Mouse (Mus musculus) cerebellum, postnatal 10 days (tissue): ENCODE results near the gene Arhgap18.

Experiments used
- DNase-seq, 2 experiments: peaks; one replicate each; pipeline ENCODE4 v3.0.0; 2021; ENCODE audit warnings: mixed read lengths in 2 of 2

Arhgap18 gene

GRCm38 (mm10) chr10:26780581-26780980 lies 27.4 kb downstream of the Arhgap18 start:
- DNase-seq, result no peak

DNA sequence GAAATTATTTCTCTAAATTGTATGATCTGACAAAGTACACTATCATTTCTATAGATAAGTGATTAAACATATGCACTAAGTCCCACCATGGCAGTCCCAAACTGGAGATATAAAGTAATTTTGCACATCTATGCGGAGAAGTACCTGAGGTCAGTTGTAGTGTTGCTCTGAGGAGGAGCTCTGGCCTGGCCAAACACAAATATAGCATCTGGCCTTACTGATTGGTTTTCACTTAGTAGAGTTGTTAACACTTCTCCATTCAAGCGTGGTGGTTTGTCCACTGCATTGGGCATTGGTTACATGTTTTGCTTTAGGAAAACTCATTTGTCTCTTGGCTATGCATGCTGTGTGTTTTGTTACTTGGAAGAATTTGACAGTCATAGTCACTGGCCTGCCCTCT lies 36.5 kb downstream of the Arhgap18 start:
- DNase-seq, result no peak

- no peak for DNase-seq
Observed at GRCm38 (mm10) chr10:26791810-26792209, 38.6 kb downstream of the Arhgap18 start.

DNA sequence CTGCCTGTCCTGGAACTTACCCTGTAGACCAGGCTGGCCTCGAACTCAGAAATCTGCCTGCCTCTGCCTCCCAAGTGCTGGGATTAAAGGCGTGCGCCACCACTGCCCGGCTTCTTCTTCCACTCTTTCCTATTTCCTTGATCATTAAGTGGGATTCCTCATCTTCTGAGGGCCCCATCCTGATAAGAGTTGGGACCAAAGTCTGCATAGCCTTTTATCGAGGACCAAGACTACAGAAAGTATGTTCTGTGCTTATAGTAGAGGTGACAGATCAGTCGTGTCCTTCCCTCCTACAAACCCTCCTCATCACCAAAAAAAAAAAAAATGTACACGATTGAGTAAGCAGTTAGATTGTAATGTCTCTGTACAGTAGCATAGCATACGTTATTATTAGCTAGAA lies 39.8 kb downstream of the Arhgap18 start:
- no peak for DNase-seq

DNA sequence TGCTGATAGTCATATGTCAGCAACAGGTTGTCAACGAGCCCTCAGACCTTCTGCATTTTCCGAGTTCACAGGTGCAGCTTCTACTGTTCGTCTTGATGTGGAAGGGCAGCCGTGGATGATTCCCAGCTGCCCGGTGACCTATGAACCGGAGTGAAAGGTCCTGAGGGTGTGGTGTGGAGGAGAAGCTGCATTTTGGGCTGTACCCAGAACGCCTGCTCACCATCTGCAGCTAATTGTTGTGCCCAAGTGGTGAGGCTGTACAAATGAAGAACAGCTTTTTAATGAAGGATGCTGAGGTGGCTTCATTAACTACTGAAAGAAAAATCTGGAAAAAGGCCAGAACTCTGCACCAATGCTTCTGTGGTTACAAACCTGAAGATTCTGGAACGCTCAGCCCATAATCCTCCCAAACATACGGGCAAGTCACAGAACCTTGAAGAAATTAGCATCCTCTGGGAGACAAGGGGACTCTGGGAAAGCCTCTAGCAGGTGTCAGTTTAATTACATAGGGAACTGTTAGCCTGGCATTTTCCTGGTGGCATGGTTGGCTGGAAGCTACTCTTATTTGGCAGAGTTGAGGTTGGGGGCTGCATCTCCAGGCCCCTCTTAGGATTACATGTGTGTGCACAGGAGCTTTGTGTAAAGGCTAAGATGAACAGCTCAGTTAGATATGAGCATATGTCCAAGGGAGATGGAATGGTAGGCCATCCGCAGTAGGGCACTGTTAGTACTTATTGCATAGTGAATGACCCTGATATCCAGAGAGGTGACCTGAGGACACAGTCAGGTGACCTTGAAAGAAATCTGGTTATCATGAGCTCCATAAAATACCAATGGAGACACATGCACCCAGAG lies 43.4 kb downstream of the Arhgap18 start:
- DNase-seq, result peak; percentile 15 to 22

DNA sequence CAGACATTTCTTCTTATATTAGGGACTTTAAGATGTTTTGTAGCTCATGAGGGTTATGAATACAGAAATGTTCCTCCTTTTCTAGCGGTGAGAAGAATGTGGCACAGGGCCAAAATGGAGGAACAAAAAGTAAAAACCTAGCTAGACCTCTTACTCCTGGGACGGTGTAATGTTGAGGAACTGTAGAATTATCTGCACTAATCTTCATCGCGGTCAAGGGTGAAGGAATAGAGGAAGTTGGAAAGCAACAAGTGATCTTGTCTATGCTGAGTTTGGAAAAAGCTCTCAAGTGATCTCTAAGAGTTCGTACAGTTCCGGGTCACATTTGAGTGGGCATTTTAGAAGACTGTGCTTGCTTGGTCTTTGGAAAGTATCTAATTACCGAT lies 44.1 kb downstream of the Arhgap18 start:
- DNase-seq, result peak in 1 of 2 experiments; percentile 5

DNA sequence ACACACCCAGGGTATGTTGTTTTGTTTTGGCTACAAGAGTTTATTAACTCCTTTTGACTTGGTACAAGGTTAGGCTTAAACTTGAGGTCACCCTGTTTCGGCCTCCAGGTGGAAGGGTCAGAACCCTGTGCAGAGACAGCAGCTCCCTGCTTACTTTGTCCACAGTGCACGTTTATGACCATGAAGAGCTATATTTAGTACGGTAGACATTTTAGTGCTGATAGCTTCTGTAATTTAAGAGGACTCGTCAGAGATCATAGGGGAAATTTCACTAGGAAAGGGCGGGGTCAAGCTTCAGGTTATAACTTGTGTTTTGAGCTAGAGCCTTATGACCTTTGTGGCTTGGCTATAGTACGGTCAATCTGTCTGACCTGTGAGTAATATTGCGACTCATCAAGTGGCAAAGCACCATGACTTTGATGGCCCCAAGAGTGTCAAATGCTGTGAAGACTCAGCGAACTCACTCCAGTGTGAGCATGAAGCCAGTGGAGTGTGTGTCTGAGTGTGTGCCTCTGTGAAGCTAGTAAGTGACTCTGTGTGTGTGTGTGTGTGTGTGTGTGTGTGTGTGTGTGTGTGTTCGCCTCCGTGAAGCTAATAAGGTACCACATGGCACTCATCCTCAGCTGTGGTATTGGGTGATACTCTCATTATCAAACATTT lies 45.7 kb downstream of the Arhgap18 start:
- DNase-seq, result no peak

- DNase-seq, result no peak
Observed at GRCm38 (mm10) chr10:26799562-26800051, 46.4 kb downstream of the Arhgap18 start.

- no peak for DNase-seq
Observed at GRCm38 (mm10) chr10:26804351-26804983, 51.2 kb downstream of the Arhgap18 start.

DNA sequence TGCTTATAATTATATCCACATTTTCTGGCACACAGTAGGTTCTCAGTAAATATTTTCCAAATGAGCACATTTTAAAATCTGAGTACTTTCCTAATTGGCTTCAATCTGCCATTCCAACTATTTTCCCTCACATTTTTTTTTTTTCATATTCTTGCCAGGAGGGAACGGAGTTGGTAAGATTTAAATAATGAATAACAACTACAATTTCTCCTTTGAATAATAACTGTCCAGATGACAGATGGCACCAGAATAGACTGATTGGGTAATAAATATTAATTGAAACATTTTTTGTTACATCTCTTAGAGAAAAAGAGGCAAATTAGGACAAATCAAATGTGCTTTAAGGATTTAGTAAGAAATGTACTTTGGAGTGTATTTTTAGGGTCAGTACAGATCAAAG lies 51.8 kb downstream of the Arhgap18 start:
- no peak for DNase-seq

DNA sequence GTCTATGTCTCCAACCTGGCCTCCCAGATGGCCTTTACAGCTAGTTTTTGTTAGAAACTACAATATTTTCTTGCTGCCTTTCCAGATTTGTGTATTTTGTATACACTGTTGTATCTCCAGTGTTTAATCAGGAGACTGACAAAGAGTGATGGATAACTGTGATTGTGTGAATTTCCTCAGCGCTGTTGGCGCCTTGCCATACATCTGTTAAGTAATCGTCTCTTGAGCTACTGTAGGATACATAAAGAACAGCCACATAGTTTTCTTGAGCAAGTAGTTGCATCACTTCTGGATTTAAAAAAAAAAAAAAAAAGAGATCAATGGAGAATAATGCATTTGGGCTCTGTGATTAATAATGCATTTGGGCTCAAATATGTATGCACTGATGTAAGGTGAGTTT lies 52.9 kb downstream of the Arhgap18 start:
- no peak for DNase-seq

DNA sequence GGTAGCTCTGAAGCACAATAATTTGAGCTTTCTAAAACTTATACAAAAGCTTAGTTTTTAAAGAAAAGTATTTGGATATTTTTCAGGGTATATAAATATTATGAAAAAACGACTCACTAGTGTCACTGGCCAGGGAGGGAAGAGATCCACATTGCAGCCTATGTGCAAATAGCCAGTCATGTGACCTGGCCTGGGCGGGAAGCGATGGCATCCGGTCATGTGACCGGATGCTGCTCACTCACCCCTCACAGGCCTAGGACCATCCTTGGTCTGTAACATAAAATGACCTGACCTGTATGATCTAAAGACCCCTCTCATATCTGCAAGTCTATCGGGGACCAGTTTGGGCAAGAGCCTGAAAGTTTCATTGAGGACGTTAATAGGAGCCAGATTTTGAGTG lies 56.8 kb downstream of the Arhgap18 start:
- DNase-seq, result no peak

DNA sequence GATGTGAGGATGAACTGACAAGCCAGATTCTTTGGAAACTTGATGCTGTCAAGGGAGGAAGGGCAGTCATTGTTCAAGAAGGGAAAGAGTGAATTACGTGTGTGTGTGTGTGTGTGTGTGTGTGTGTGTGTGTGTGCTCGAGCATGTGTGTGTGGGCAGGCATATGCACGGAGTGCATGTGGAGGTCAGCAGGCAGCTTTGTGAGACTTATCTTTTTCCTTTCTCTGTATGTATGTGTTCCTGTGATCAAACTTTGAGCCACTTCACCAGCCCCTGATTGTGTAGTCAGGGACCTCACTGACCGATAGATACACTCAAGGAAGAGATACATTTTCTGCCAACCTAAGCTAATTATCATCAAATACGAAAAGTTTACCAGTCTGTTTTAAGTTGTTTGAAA lies 57.6 kb downstream of the Arhgap18 start:
- no peak for DNase-seq

DNA sequence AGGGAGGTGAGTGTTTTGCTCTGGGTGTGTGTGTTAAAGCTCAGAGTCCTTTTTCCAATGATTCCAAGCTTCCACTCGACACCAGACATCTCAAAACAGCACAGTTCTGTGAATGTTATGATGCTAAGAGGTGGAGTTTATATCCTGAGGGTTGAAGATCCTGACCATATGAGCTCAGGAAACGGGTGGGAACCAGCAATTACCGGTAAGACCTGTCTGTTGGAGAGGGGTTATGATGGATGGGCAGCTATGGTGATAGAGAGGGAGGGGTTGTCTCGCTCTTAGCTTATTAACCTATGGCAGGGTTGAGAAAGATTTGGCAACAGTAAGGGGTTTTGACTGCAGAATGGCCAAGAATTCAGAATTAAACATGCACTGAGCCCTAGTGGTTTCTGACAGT lies 58.1 kb downstream of the Arhgap18 start:
- DNase-seq, result no peak

DNA sequence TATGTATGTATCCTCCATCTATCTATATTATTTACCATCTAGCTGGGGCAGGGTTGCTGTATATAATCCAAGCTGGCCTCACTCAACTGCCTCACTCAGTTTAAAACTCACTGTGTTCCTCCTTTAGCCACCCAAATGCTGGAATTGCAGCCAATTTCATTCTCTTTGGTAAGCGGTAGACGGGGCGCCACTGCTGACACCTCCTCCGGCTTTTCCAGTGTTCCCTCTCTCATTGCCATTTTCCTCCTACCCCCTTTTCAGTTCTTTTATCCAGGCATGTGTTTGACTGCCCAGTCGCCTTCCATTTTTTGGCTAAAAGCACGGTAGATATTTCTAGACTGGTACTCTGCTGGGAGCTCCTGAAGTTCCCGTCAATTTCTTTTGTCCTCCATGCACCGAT lies 62.4 kb downstream of the Arhgap18 start:
- DNase-seq, result no peak

GRCm38 (mm10) chr10:26820326-26820725 lies 67.1 kb downstream of the Arhgap18 start:
- no peak for DNase-seq

DNA sequence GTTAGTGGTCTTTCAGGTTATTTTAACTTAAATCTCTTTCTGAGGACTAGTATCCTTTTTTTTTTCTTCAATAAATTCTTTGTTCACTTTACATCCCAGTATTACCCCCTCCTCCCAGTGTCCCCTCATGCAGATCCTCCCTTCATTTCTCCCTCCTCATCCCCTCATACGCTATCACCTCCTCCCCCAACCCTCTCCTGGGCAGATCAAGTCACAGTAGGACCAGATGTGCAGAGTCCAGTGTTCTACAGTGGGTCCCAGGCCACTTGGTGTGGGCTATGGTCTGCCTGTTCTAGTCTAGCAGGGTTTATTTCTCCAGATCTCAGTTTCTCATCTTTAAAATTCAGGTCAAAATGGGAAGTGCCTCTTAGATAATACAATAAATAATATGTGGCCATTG lies 67.7 kb downstream of the Arhgap18 start:
- no peak for DNase-seq

DNA sequence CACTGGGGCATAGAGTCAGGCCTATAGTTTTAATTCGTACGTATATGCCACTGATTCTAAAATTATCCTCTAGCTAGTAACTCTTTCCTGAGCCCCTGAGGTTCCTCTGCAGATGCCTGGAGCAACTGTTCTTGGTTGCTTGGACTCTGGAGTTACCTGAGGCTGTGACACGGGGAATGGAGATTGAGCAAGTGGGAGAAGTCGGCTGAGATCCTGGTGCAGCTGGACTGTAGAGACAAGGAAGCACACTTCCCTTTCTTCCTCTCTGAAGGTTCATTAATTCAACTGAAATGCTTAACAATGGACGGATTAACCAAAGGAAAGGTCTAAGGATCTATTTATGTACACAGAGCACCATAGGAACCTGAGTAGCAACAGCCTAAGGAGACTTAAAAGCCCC lies 70.8 kb downstream of the Arhgap18 start:
- no peak for DNase-seq

DNA sequence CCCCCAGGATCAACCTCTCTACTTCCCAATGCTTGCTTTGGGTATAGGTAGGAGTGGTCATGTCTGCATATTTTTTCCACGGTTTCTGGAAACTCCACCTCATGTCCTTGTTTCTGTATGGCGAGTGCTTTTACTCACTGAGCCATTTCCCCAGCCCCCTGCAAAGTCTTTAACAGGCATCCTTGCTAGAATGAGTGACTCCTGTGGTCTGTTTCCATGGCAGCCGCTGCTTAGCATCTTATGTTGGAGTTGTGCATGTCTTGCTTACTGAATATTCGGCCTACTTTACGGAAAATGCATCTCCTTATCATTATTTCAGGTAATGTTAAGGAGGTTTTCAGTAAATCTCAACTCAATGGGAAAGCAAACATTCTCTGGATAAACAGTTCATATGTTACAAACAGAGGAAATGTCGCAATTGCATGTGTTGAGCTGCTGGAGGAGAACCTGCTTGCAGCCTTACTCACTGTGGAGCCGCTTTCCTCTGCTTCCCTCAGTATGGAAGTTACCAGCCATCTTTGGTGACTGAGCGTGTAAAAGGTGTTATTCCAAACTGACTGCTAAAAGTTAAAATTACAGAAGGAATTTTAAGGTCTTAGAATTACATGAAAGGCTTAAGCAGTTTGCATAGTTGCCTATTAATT lies 72.1 kb downstream of the Arhgap18 start:
- no peak for DNase-seq

GRCm38 (mm10) chr10:26827315-26827714 lies 74.1 kb downstream of the Arhgap18 start:
- no peak for DNase-seq

GRCm38 (mm10) chr10:26828412-26829137 lies 75.4 kb downstream of the Arhgap18 start:
- DNase-seq, result no peak

DNA sequence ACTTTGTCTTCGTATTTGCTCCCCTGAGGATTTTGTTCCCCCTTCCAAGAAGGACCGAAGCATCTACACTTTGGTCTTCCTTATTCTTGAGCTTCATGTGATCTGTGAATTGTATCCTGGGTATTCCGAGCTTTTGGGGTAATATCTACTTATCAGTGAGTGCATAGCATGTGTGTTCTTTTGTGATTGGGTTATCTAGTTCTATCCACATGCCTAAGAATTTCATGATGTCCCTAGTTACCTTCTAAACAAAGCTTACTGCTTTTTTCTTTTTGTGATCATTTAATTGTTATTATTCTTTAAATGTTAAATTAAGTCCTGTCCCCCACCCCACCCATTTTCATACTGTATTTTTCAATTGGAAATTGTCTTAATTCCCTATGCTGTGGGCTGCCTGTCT lies 78.8 kb downstream of the Arhgap18 start:
- DNase-seq, result no peak
